ENCODE assay signal across 10 mouse cellular contexts in genomic region chr10:3512620-3513305, GRCm38 (mm10). TPM values are rescaled to one million over a fixed set of nuclear protein-coding genes. Genes with fewer than 3 reads are reported as not detected.
DNase-seq lines count a peak whose midpoint lies in the region; ATAC-seq and TF ChIP-seq lines count a peak whose summit lies in the region.
"Had no signal": no experiment of that assay in that cellular context is flagged by ENCODE, and none has a peak within 500 bp of the region (broad histone marks: within the 10 kb centered on the region; RNA-seq: fewer than 3 reads in every experiment).

No protein-coding gene starts in this region.

- in situ Hi-C loops in Patski (cut with MboI; ENCODE audit: low pct_unique_long_range_greater_than_20kb): no loop called here

- no peak for ATAC-seq in heart, postnatal 0 days (ENCODE audit: insufficient read depth, low read depth)
- no peak for ATAC-seq in Patski

- no peak overlapping the region for H3K9ac ChIP-seq in heart, postnatal 0 days (replicated peaks; ENCODE audit: low read depth, low read length)
- H3K9ac ChIP-seq: liver, embryonic 13.5 days had no signal

- no peak overlapping the region for H3K27ac ChIP-seq in heart, postnatal 0 days (ENCODE audit: low read depth)
- H3K27ac ChIP-seq: liver, embryonic 13.5 days had no signal

- WGBS in heart, postnatal 0 days: 76% methylated on average over 8 of the region's 8 CpGs
- WGBS in lung, adult 2 months: 81% methylated on average over 8 of the region's 8 CpGs

- no peak for DNase-seq in heart, postnatal 0 days (ENCODE audit: low spot score)
- no peak for DNase-seq in heart, adult 8-10 months (ENCODE audit: low spot score)
- DNase-seq in lung, postnatal 10 days: peak; percentile 24
- DNase-seq in lung, adult 2 months: no peak
- DNase-seq in Patski (ENCODE audit: low read depth, low spot score): no peak
- peak; percentile 45 for DNase-seq in lung, postnatal 36 days
- no peak for DNase-seq in MN1 (ENCODE audit: low spot score)
- no peak for DNase-seq in urinary bladder, postnatal 10 days (ENCODE audit: low spot score)
- DNase-seq: heart, postnatal 36 days; liver, embryonic 13.5 days had no signal

- H3K36me3 ChIP-seq in heart, postnatal 0 days (replicated peaks; ENCODE audit: control insufficient read depth, insufficient read depth, low read length): no peaks in the 10 kb centered on the region
- H3K36me3 ChIP-seq: liver, embryonic 13.5 days had no signal

- TF ChIP-seq CTCF in heart, postnatal 0 days (IDR thresholded peaks at IDR 0.05; ENCODE audit: low read depth): peak; percentile 34
- TF ChIP-seq CTCF in lung, adult 2 months (IDR thresholded peaks at IDR 0.05; ENCODE audit: insufficient read depth, low read length): no peak
- peak; percentile 51 for TF ChIP-seq CTCF in Patski (IDR thresholded peaks at IDR 0.05)

- H3K27me3 ChIP-seq in heart, postnatal 0 days (ENCODE audit: control insufficient read depth, insufficient read depth, low read length): no peaks in the 10 kb centered on the region
- H3K27me3 ChIP-seq in Patski: no peaks in the 10 kb centered on the region
- H3K27me3 ChIP-seq: liver, embryonic 13.5 days had no signal

- POLR2A ChIA-PET in Patski (lab: Charles Lee): no interaction called here

- H3K9me3 ChIP-seq in heart, postnatal 0 days (replicated peaks; ENCODE audit: control insufficient read depth, low read length): no peaks in the 10 kb centered on the region
- H3K9me3 ChIP-seq: liver, embryonic 13.5 days had no signal

- TF ChIP-seq POLR2A in lung, adult 2 months (IDR thresholded peaks at IDR 0.05; ENCODE audit: borderline replicate concordance, extremely low read depth, low read depth, low read length): no peak

- no peak overlapping the region for H3K4me2 ChIP-seq in heart, postnatal 0 days (ENCODE audit: low read depth, low read length)
- H3K4me2 ChIP-seq: liver, embryonic 13.5 days had no signal

- H3K4me1 ChIP-seq in heart, postnatal 0 days (ENCODE audit: control insufficient read depth, insufficient read depth): 0 out of 2 replicates have a peak, but pooled peaks cover 5% of the 10 kb centered on the region
- H3K4me1 ChIP-seq in lung, adult 2 months (ENCODE audit: control insufficient read depth, insufficient read depth, low read length): peaks cover 9% of the 10 kb centered on the region
- H3K4me1 ChIP-seq: liver, embryonic 13.5 days had no signal

- CTCF ChIA-PET in Patski (lab: Charles Lee): interaction anchor here (3.5 kb wide), 1 partner anchor 9 kb away, joined by 12 read pairs; no protein-coding TSS in a partner anchor

- no peak for TF ChIP-seq EP300 in heart, postnatal 0 days (IDR thresholded peaks at IDR 0.05; ENCODE audit: low read depth)

- H3K4me3 ChIP-seq in heart, postnatal 0 days (ENCODE audit: low read depth, low read length): no peak overlapping the region
- no peak overlapping the region for H3K4me3 ChIP-seq in lung, adult 2 months (replicated peaks; ENCODE audit: extremely low read depth, low read depth, low read length)
- H3K4me3 ChIP-seq: liver, embryonic 13.5 days had no signal

RNA-seq across cellular contexts. Expression of gene Iyd, which starts 27.3 kb away (rescaled TPM):
- 0.15 TPM in 1 of 2 replicates, not detected in the other for total RNA-seq in heart, postnatal 0 days (2014; rRNA removed; ENCODE audit: low replicate concordance)
- 0.43 and 0.71 TPM in 2 replicates for polyA plus RNA-seq in heart, postnatal 0 days (2015; fragmentation: Nextera tagmentation; extraction: Ambion mirVana)
- not detected for total RNA-seq in heart, adult 8-10 months (2022)
- 1.9 and 2.8 TPM in 2 replicates for polyA plus RNA-seq in lung, adult 2 months (2012; rRNA removed)
- not detected for polyA plus RNA-seq in Patski (2021)
- total RNA-seq: heart, postnatal 36 days had no signal

Comparison
In these comparisons a context has a peak if more than half of its experiments do, and no peak if none do; other contexts are left out.
1. DNase-seq: peak in lung, postnatal 10 days (single experiment) and lung, postnatal 36 days (single experiment); none in heart, postnatal 0 days (single experiment), heart, adult 8-10 months (single experiment), lung, adult 2 months (single experiment), Patski (single experiment), MN1 (single experiment) and urinary bladder, postnatal 10 days (single experiment).